Mouse (Mus musculus): Measurements from ENCODE around the gene Ssb. TPM values are rescaled to one million over a fixed set of nuclear protein-coding genes. Genes with fewer than 3 reads are reported as not detected.

Gene Ssb
- polyA plus RNA-seq, 1 experiment from 2014 or later, result 296 TPM

DNA sequence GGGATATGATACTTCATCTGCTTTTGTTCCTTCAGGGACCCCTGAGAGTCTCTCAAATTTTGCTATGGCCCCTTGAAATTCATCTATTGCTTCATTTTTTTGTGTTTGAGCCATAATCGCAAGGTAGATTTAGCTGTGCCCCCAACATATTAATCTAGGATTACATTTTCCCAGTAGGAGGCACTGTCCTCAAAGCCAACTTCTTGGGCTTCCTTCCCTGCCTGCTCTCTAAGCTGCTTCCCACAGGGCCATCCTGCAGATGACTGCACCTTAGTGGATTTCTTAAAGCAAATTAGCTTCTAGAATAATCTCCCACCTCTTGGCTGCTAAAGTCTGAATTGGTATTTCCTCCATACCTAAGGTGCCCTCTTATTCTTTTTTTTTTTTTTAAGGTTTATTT is 3.5 kb upstream of the Ssb start:
- 81% methylated on average over 1 of the region's 1 CpGs for WGBS
- Histone ChIP-seq H3K9ac (replicated peaks; ENCODE audit: low read length) (no peak overlapping the region), H3K4me1 (ENCODE audit: insufficient read depth, low read length) (0 out of 2 replicates have a peak, but pooled peaks cover 2% of the 10 kb centered on the region), H3K4me2 (replicated peaks; ENCODE audit: low read depth, low read length) (no peak overlapping the region), H3K4me3 (ENCODE audit: low read length) (no peak overlapping the region), H3K9me3 (ENCODE audit: low read length) (no peaks in the 10 kb centered on the region), H3K36me3 (ENCODE audit: insufficient read depth, low read length) (no peaks in the 10 kb centered on the region), H3K27me3 (ENCODE audit: insufficient read depth, low read length) (no peaks in the 10 kb centered on the region), H3K27ac (ENCODE audit: low read length) (no peak overlapping the region)
- ATAC-seq (ENCODE audit: low FRiP score, low TSS enrichment), result no peak

DNA sequence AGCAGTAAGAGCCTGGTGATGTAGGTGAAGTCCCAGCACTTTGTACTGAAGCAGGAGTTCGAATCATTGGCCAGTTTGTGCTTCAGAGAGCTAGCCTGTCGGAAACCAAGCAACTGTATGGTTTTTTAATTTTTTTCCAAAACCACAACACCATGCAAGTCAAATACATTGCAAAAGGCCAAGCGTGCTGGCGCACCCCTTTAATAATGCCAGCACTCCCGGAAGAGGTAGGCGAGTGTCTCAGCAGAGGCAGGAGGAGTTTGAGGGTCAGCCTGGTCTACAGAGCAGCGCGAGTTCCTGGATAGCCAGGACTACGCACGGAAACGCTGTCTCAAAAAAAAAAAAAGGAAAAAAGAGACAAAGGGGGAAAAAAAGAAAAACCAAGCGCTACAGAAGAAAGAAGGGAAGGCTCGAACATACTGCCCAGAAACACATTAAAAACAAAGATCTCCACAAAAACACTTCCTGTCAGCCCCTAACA is 350 bp upstream of the Ssb start:
- H3K9ac ChIP-seq (replicated peaks; ENCODE audit: low read length), result peak overlapping the region; percentile 100
- peak; percentile 43; the same call in 1 of the 2 replicates for ATAC-seq (ENCODE audit: low FRiP score, low TSS enrichment)
- no peaks in the 10 kb centered on the region for H3K9me3 ChIP-seq (ENCODE audit: low read length)
- H3K27me3 ChIP-seq (ENCODE audit: insufficient read depth, low read length), result no peaks in the 10 kb centered on the region
- 11% methylated on average over 13 of the region's 13 CpGs for WGBS
- peak overlapping the region; percentile 100 for H3K4me3 ChIP-seq (ENCODE audit: low read length)
- H3K27ac ChIP-seq (ENCODE audit: low read length), result peak overlapping the region; percentile 94
- 0 out of 2 replicates have a peak, but pooled peaks cover 5% of the 10 kb centered on the region for H3K36me3 ChIP-seq (ENCODE audit: insufficient read depth, low read length)
- peaks cover 12% of the 10 kb centered on the region; the same call in 1 of the 2 replicates for H3K4me1 ChIP-seq (ENCODE audit: insufficient read depth, low read length)
- H3K4me2 ChIP-seq (replicated peaks; ENCODE audit: low read depth, low read length), result peak overlapping the region; percentile 66

DNA sequence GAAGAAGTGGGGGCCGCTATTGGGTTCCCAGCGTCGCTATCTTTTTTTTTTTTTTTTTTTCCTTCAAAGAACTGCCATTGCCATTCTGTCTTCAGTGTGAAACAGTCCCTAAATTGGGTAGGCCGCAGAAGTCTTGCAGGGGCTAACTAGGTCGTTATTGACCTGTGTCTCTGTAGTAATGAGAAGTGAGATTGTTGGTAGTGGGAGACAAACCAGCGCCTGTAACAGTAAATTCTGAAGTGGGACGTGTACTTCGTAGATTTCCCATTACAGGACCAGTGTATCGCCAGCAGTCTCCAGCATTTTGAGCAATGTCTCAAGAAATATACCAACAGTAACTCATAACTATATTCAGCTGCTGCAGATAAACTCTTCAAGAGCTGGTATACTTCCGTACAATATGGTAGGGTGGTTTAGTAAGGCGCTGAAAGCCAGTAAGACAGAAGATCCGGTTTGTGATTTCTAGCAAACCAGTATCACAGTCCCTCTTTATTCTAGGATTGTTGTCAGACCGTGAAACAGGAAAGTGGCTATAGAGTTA is 825 bp downstream of the Ssb start:
- WGBS, result under 1% methylated on average over 13 of the region's 13 CpGs
- H3K9me3 ChIP-seq (ENCODE audit: low read length), result no peaks in the 10 kb centered on the region

DNA sequence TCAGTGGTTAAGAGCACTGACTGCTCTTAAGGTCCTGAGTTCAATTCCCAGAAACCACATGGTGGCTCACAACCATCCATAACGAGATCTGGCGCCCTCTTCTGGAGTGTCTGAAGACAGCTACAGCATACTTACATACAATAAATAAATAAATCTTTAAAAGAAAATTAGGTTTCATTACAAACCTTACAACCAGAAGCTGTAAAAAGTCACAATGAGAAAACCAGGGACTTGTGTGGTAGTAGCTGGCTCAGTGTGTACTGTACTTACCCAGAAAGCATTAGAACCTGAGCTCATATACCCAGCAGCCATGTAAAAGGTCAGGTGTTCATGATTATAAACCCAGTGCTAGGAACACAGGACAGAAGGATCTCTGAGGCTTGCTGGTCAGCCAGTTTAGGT is 22.6 kb downstream of the Ssb start:
- 81% methylated on average over 2 of the region's 2 CpGs for WGBS
- no peak overlapping the region for H3K27ac ChIP-seq (ENCODE audit: low read length)
- H3K4me3 ChIP-seq (ENCODE audit: low read length), result no peak overlapping the region
- no peak for ATAC-seq (ENCODE audit: low FRiP score, low TSS enrichment)
- no peaks in the 10 kb centered on the region for H3K27me3 ChIP-seq (ENCODE audit: insufficient read depth, low read length)
- H3K9me3 ChIP-seq (ENCODE audit: low read length), result no peaks in the 10 kb centered on the region
- H3K36me3 ChIP-seq (ENCODE audit: insufficient read depth, low read length), result no peaks in the 10 kb centered on the region
- H3K4me2 ChIP-seq (replicated peaks; ENCODE audit: low read depth, low read length), result 0 out of 2 replicates have a peak overlapping the region, but pooled peaks have one; percentile 59
- peaks cover 10% of the 10 kb centered on the region for H3K4me1 ChIP-seq (ENCODE audit: insufficient read depth, low read length)
- no peak overlapping the region for H3K9ac ChIP-seq (replicated peaks; ENCODE audit: low read length)

More for the DNA sequence above, 825 bp downstream of the Ssb start:
- Histone ChIP-seq H3K27ac (ENCODE audit: low read length) (peak overlapping the region; percentile 94), H3K27me3 (ENCODE audit: insufficient read depth, low read length) (no peaks in the 10 kb centered on the region), H3K9ac (replicated peaks; ENCODE audit: low read length) (peak overlapping the region; percentile 100), H3K4me3 (ENCODE audit: low read length) (peak overlapping the region; percentile 100), H3K4me1 (ENCODE audit: insufficient read depth, low read length) (peaks cover 12% of the 10 kb centered on the region; the same call in 1 of the 2 replicates), H3K36me3 (ENCODE audit: insufficient read depth, low read length) (peaks cover 11% of the 10 kb centered on the region), H3K4me2 (replicated peaks; ENCODE audit: low read depth, low read length) (peak overlapping the region; percentile 67)
- no peak for ATAC-seq (ENCODE audit: low FRiP score, low TSS enrichment)

DNA sequence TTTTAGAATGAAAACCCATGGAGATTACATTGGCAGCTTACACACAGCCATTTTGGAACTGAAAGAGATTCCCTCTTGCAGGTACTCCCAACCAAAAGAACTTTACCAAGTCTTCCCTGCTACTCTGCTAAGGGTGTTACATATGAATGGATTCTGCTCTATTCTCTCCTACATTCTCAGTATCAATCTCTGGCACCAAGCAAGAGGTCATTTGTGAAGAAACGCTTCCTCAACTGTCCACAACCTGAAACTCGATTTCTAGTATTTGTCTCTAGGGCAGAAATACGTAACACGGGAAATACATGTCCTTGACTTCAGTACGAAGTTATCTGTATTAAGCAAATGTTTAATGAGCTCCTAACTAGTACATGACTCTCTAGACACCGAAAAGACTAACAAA is 23.2 kb downstream of the Ssb start:
- no peak overlapping the region for H3K27ac ChIP-seq (ENCODE audit: low read length)
- no peaks in the 10 kb centered on the region for H3K27me3 ChIP-seq (ENCODE audit: insufficient read depth, low read length)
- no peaks in the 10 kb centered on the region for H3K9me3 ChIP-seq (ENCODE audit: low read length)
- WGBS, result 54% methylated on average over 6 of the region's 6 CpGs
- no peak for ATAC-seq (ENCODE audit: low FRiP score, low TSS enrichment)
- H3K9ac ChIP-seq (replicated peaks; ENCODE audit: low read length), result no peak overlapping the region
- no peaks in the 10 kb centered on the region for H3K36me3 ChIP-seq (ENCODE audit: insufficient read depth, low read length)
- peaks cover 10% of the 10 kb centered on the region for H3K4me1 ChIP-seq (ENCODE audit: insufficient read depth, low read length)
- peak overlapping the region; percentile 70 for H3K4me3 ChIP-seq (ENCODE audit: low read length)
- peak overlapping the region; percentile 59 for H3K4me2 ChIP-seq (replicated peaks; ENCODE audit: low read depth, low read length)

DNA sequence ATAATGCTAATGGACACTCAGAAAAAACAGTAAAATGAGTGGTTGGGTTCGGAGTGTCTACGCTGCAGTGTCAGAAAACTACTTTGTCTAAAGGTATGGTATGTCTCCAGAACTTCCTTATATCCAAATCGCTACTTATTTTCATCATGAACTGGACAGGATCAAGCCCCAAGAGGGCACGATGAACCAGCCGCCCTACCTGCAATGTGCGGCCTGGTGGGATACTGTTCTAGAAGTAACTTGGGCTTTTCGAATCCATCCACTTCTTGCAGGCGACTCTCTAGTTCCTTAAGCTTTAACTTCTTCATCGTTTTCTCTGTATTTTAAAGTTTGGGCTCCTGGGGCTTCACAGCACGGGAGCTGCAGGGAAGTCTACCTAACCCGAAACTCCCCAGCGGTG is 23.7 kb downstream of the Ssb start:
- Histone ChIP-seq H3K27me3 (ENCODE audit: insufficient read depth, low read length) (no peaks in the 10 kb centered on the region), H3K9ac (replicated peaks; ENCODE audit: low read length) (peak overlapping the region; percentile 90), H3K36me3 (ENCODE audit: insufficient read depth, low read length) (no peaks in the 10 kb centered on the region), H3K4me2 (replicated peaks; ENCODE audit: low read depth, low read length) (peak overlapping the region; percentile 59), H3K27ac (ENCODE audit: low read length) (peak overlapping the region; percentile 79), H3K4me3 (ENCODE audit: low read length) (peak overlapping the region; percentile 70), H3K4me1 (ENCODE audit: insufficient read depth, low read length) (peaks cover 10% of the 10 kb centered on the region), H3K9me3 (ENCODE audit: low read length) (no peaks in the 10 kb centered on the region)
- 7% methylated on average over 12 of the region's 12 CpGs for WGBS
- ATAC-seq (ENCODE audit: low FRiP score, low TSS enrichment), result peak; percentile 57; the same call in 1 of the 2 replicates

DNA sequence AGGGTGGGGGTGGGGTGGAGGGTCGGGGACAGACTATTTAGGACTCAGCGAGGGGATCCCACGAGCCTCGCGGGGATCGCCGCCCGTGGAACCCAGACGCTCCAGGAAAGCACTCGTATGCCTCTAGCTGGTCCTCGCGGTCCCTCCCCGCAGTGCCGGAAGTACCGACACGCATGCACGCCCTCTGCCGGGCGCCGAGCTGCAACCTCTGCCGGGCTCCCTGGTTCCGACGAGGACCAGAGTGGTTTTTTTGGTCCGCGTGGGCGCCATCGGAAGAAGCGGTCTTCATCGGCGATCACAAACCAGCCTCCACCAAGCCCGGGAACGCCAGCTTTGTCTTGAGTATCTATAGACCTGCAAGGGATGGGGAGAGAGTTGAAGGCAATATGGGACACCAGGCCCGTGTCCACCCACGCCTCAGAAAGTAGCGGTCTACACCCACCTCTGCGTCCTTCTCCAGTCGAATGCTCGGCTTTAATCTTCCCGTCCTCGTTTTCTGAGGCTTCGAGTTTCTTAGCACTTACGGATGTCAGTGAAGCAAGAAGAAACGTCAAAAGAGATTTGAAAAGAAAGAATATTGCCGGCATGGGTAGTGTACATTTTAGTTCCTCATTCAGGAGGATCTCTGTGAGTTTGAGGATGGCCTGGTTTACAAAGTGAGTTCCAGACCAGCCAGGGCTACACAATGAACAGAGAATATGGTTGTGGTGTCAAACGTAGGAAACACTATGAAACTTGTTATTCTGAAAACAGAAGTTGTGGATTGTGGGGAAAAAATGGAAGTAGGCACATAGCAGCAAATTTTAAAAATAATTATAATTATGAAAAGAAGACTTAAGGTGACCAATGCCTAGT is 24.3 kb downstream of the Ssb start, which contains the start of gene Mettl5:
Gene Mettl5, minus strand, starts transcription at position 165 of the 855 bp plus-strand sequence.
- peak within 1 kb of the TSS; percentile 59 for H3K4me2 ChIP-seq (replicated peaks; ENCODE audit: low read depth, low read length)
- peak within 1 kb of the TSS; percentile 70 for H3K4me3 ChIP-seq (ENCODE audit: low read length)
- no peaks in the 10 kb centered on the region for H3K9me3 ChIP-seq (ENCODE audit: low read length)
- WGBS, result 1% methylated on average over 45 of the region's 45 CpGs
- ATAC-seq (ENCODE audit: low FRiP score, low TSS enrichment), result peak; percentile 93
- H3K4me1 ChIP-seq (ENCODE audit: insufficient read depth, low read length), result peaks cover 10% of the 10 kb centered on the region
- H3K9ac ChIP-seq (replicated peaks; ENCODE audit: low read length), result peak within 1 kb of the TSS; percentile 90
- H3K27me3 ChIP-seq (ENCODE audit: insufficient read depth, low read length), result no peaks in the 10 kb centered on the region
- no peaks in the 10 kb centered on the region for H3K36me3 ChIP-seq (ENCODE audit: insufficient read depth, low read length)
- H3K27ac ChIP-seq (ENCODE audit: low read length), result peak within 1 kb of the TSS; percentile 79

DNA sequence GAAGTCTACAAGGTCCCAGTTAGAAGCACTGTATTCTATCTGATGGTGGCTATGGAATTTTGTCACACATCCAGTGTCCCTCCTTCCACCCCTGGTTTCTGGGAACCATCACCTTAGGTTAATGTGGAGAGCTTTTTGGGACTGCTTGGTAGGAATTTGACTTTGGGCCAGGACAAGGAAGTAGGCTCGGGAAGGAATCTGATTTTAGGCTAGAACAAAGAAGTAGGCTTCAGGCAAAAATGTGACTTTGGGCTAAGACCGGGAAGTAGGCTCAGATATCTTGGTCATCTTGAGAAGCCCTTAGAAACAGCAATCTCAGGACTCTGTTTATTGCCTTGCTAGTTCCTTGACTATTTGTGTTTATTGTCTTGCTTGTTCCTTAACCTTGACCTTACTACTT is 27.6 kb downstream of the Ssb start:
- Histone ChIP-seq H3K9me3 (ENCODE audit: low read length) (no peaks in the 10 kb centered on the region), H3K4me3 (ENCODE audit: low read length) (no peak overlapping the region), H3K9ac (replicated peaks; ENCODE audit: low read length) (no peak overlapping the region), H3K36me3 (ENCODE audit: insufficient read depth, low read length) (no peaks in the 10 kb centered on the region), H3K27me3 (ENCODE audit: insufficient read depth, low read length) (no peaks in the 10 kb centered on the region), H3K4me1 (ENCODE audit: insufficient read depth, low read length) (peaks cover 10% of the 10 kb centered on the region), H3K27ac (ENCODE audit: low read length) (no peak overlapping the region), H3K4me2 (replicated peaks; ENCODE audit: low read depth, low read length) (no peak overlapping the region)
- WGBS, result 74% methylated on average over 2 of the region's 2 CpGs
- no peak for ATAC-seq (ENCODE audit: low FRiP score, low TSS enrichment)

DNA sequence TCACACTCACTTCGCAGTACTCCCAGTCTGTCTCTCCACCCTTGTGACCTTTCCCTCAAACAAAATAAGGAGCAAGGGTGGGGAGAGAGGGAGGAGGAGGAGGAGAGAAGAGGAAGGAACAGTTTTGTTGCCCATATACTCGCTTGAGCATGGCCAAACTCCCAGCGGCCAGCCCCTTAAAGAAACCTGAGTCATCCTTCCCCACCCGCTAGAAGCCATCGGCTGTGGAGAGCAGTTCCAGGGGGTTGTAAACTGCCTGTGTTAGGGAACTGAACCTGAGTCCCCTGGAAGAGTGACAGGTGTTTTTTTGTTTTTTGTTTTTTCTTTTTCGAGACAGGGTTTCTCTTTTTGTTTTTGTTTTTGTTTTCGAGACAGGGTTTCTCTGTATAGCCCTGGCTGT is 29.5 kb downstream of the Ssb start:
- Histone ChIP-seq H3K4me3 (ENCODE audit: low read length) (no peak overlapping the region), H3K27ac (ENCODE audit: low read length) (no peak overlapping the region), H3K9ac (replicated peaks; ENCODE audit: low read length) (no peak overlapping the region), H3K9me3 (ENCODE audit: low read length) (no peaks in the 10 kb centered on the region), H3K36me3 (ENCODE audit: insufficient read depth, low read length) (no peaks in the 10 kb centered on the region), H3K4me1 (ENCODE audit: insufficient read depth, low read length) (peaks cover 4% of the 10 kb centered on the region; the same call in 1 of the 2 replicates), H3K27me3 (ENCODE audit: insufficient read depth, low read length) (no peaks in the 10 kb centered on the region), H3K4me2 (replicated peaks; ENCODE audit: low read depth, low read length) (no peak overlapping the region)
- 36% methylated on average over 7 of the region's 7 CpGs for WGBS
- peak; percentile 19; the same call in 1 of the 2 replicates for ATAC-seq (ENCODE audit: low FRiP score, low TSS enrichment)
